Mouse (Mus musculus) gastrocnemius, adult 2 months (tissue): ENCODE measurements around the gene Map3k3. TPM values are rescaled to one million over a fixed set of nuclear protein-coding genes. Genes with fewer than 3 reads are reported as not detected.

Experiments
- DNase-seq: peaks from one replicate; pipeline ENCODE4 v3.0.0; 2022
- H3K27ac ChIP-seq: fragments of 200-600 bp; 2 replicates; pipeline ENCODE4 v1.8.1; 2022; ENCODE audit warnings: mild to moderate bottlenecking
- H3K4me3 ChIP-seq: fragments of 200-600 bp; 2 replicates; pipeline ENCODE4 v1.8.1; 2022; ENCODE audit warnings: mild to moderate bottlenecking, moderate library complexity
- CTCF ChIP-seq: fragments of 200-600 bp; IDR thresholded peaks from 2 replicates; pipeline ENCODE4 v1.8.1; 2022; ENCODE audit warnings: antibody characterized with exemption, mild to moderate bottlenecking, moderate library complexity
- intact Hi-C: fragments of 180-260 bp; cut with DNase I; formaldehyde crosslinking; loops from one replicate; pipeline ENCODE4 v1.15.1; 2025
- long read RNA-seq, 2 experiments: library from polyadenylated mRNA; stranded (forward); transcript quantifications; one replicate each; pipeline ENCODE4 v2.0.0; 2021
- total RNA-seq, 2 experiments: library from RNA; stranded (reverse); gene quantifications; 2 replicates each; pipeline ENCODE4 v1.2.3; 2021

The Map3k3 gene
- 10 to 100 TPM; 23.2 to 25.7 TPM for total RNA-seq
- long read RNA-seq, experiment 1, transcript Map3k3-201 (16 exons, 3,450 nt), result major isoform, 8 of 15 reads
- long read RNA-seq, experiment 1, partial matches to known transcripts, result 2 of 15 reads
- long read RNA-seq, experiment 1, other reads (novel, unspliced or antisense), result 5 of 15 reads
- long read RNA-seq, experiment 2, transcript Map3k3-201 (16 exons, 3,450 nt), result major isoform, 8 of 10 reads
- long read RNA-seq, experiment 2, partial matches to known transcripts, result 1 of 10 reads
- long read RNA-seq, experiment 2, other reads (novel, unspliced or antisense), result 1 of 10 reads

- peak; percentile 54 for TF ChIP-seq CTCF
- Histone ChIP-seq H3K4me3 (peak within 1 kb of the TSS; percentile 80), H3K27ac (peak within 1 kb of the TSS; percentile 97)
- peak; percentile 99 for DNase-seq
- intact Hi-C loops, result no loop called here
Observed at GRCm38 (mm10) chr11:106083708-106084701, at the start of gene Map3k3. TSS of gene Map3k3 (plus strand) at chr11:106084613.

GRCm38 (mm10) chr11:106034986-106035385, 49.4 kb upstream of the Map3k3 start:
- no peak for TF ChIP-seq CTCF
- H3K4me3 ChIP-seq, result no peak overlapping the region

GRCm38 (mm10) chr11:106036548-106037417, 47.6 kb upstream of the Map3k3 start, which contains the start of gene Dcaf7:
TSS of gene Dcaf7 (plus strand) at chr11:106036872.
- Histone ChIP-seq H3K27ac (peak within 1 kb of the TSS; percentile 93), H3K4me3 (peak within 1 kb of the TSS; percentile 99)
- TF ChIP-seq CTCF, result no peak
- DNase-seq, result peak; percentile 97
- intact Hi-C loops, result loop anchor here (5.0 kb wide), 1 partner anchor 41 kb away; no protein-coding TSS in a partner anchor

More at GRCm38 (mm10) chr11:106034986-106035385, 49.4 kb upstream of the Map3k3 start:
- no peak for DNase-seq
- H3K27ac ChIP-seq, result no peak overlapping the region
- intact Hi-C loops, result loop anchor here (5.0 kb wide), 1 partner anchor 42 kb away; no protein-coding TSS in a partner anchor

GRCm38 (mm10) chr11:106037418-106037751, 47.0 kb upstream of the Map3k3 start:
- peak overlapping the region; percentile 99 for H3K4me3 ChIP-seq
- H3K27ac ChIP-seq, result peak overlapping the region; percentile 93
- TF ChIP-seq CTCF, result no peak
- no peak for DNase-seq
- intact Hi-C loops, result loop anchor here (5.0 kb wide), 1 partner anchor 40 kb away; no protein-coding TSS in a partner anchor

- DNase-seq, result no peak
- H3K27ac ChIP-seq, result no peak overlapping the region
- no peak overlapping the region for H3K4me3 ChIP-seq
- TF ChIP-seq CTCF, result no peak
- intact Hi-C loops, result no loop called here
Observed at GRCm38 (mm10) chr11:106044349-106044748, 40.1 kb upstream of the Map3k3 start.

GRCm38 (mm10) chr11:106045256-106045655, 39.2 kb upstream of the Map3k3 start:
- no peak for TF ChIP-seq CTCF
- Histone ChIP-seq H3K27ac (no peak overlapping the region), H3K4me3 (no peak overlapping the region)
- intact Hi-C loops, result no loop called here
- DNase-seq, result no peak

GRCm38 (mm10) chr11:106045780-106046179, 38.6 kb upstream of the Map3k3 start:
- intact Hi-C loops, result no loop called here
- no peak for TF ChIP-seq CTCF
- Histone ChIP-seq H3K27ac (no peak overlapping the region), H3K4me3 (no peak overlapping the region)
- DNase-seq, result no peak

GRCm38 (mm10) chr11:106046584-106046983, 37.8 kb upstream of the Map3k3 start:
- no peak overlapping the region for H3K27ac ChIP-seq
- no peak for TF ChIP-seq CTCF
- no peak overlapping the region for H3K4me3 ChIP-seq
- intact Hi-C loops, result no loop called here
- DNase-seq, result no peak

GRCm38 (mm10) chr11:106053921-106054320, 30.5 kb upstream of the Map3k3 start:
- Histone ChIP-seq H3K27ac (no peak overlapping the region), H3K4me3 (no peak overlapping the region)
- no peak for TF ChIP-seq CTCF
- no peak for DNase-seq
- intact Hi-C loops, result no loop called here

GRCm38 (mm10) chr11:106054600-106054999, 29.8 kb upstream of the Map3k3 start:
- intact Hi-C loops, result no loop called here
- TF ChIP-seq CTCF, result no peak

GRCm38 (mm10) chr11:106055341-106055740, 29.1 kb upstream of the Map3k3 start:
- H3K27ac ChIP-seq, result no peak overlapping the region
- no peak for TF ChIP-seq CTCF
- H3K4me3 ChIP-seq, result no peak overlapping the region
- DNase-seq, result no peak
- intact Hi-C loops, result no loop called here

More at GRCm38 (mm10) chr11:106054600-106054999, 29.8 kb upstream of the Map3k3 start:
- Histone ChIP-seq H3K27ac (no peak overlapping the region), H3K4me3 (no peak overlapping the region)
- no peak for DNase-seq

GRCm38 (mm10) chr11:106056819-106057491, 27.5 kb upstream of the Map3k3 start:
- intact Hi-C loops, result no loop called here
- no peak for TF ChIP-seq CTCF
- DNase-seq, result no peak
- H3K4me3 ChIP-seq, result no peak overlapping the region
- H3K27ac ChIP-seq, result no peak overlapping the region
